Mouse (Mus musculus) midbrain, embryonic 15.5 days (tissue): Measurements from ENCODE around the gene Trpv2. TPM values are rescaled to one million over a fixed set of nuclear protein-coding genes. Genes with fewer than 3 reads are reported as not detected.
A peak's percentile ranks its signal among the peaks of the same experiment; 100 is the strongest.
"Not testable (repeated sequence)": the region's sequence is repeated elsewhere in the genome, so short reads cannot be mapped to it uniquely, and the experiment has no call there.

Source experiments
- ATAC-seq: fragments of 200-750 bp; cut with Nextera tagmentation; replicated peaks from 2 replicates; pipeline ENCODE4 v1.8.0; 2017; ENCODE audit warnings: moderate TSS enrichment
- H3K27ac ChIP-seq: fragments of 300-500 bp; sonication (generic); 2 replicates; pipeline ENCODE4 v1.5.1; 2015; ENCODE audit warnings: mild to moderate bottlenecking, inconsistent platforms
- H3K27me3 ChIP-seq: fragments of 300-500 bp; sonication (generic); replicated peaks from 2 replicates; pipeline ENCODE4 v1.6.1; 2015; ENCODE audit warnings: inconsistent platforms
- H3K36me3 ChIP-seq: fragments of 300-500 bp; sonication (generic); replicated peaks from 2 replicates; pipeline ENCODE4 v1.6.1; 2015; ENCODE audit warnings: inconsistent platforms
- H3K4me1 ChIP-seq: fragments of 300-500 bp; sonication (generic); 2 replicates; pipeline ENCODE4 v1.6.1; 2015; ENCODE audit warnings: inconsistent platforms
- H3K4me2 ChIP-seq: fragments of 300-500 bp; sonication (generic); 2 replicates; pipeline ENCODE4 v1.6.1; 2015; ENCODE audit warnings: inconsistent platforms, mild to moderate bottlenecking, moderate library complexity
- H3K4me3 ChIP-seq: fragments of 300-500 bp; sonication (generic); 2 replicates; pipeline ENCODE4 v1.5.1; 2015; ENCODE audit warnings: mild to moderate bottlenecking, inconsistent platforms
- H3K9ac ChIP-seq: fragments of 300-500 bp; sonication (generic); 2 replicates; pipeline ENCODE4 v1.6.1; 2015; ENCODE audit warnings: mild to moderate bottlenecking, inconsistent platforms
- H3K9me3 ChIP-seq: fragments of 300-500 bp; sonication (generic); 2 replicates; pipeline ENCODE4 v1.6.1; 2016; ENCODE audit warnings: inconsistent platforms
- whole genome bisulfite sequencing: fragments of 180-500 bp; shearing (Covaris S2); methylation state at CpG from one replicate; pipeline ENCODE4 v1.1.7; 2015; ENCODE audit warnings: mixed read lengths; 5-methylcytosine and 5-hydroxymethylcytosine counted together
- polyA plus RNA-seq: library from polyadenylated mRNA; unstranded; fragments of >200 nt; fragmentation: Nextera tagmentation; extraction: Ambion mirVana; gene quantifications from 2 replicates; pipeline ENCODE4 v1.2.1, GENCODE M21; 2015

The Trpv2 gene
- polyA plus RNA-seq, 1 experiment from 2014 or later = 35.8 TPM

DNA sequence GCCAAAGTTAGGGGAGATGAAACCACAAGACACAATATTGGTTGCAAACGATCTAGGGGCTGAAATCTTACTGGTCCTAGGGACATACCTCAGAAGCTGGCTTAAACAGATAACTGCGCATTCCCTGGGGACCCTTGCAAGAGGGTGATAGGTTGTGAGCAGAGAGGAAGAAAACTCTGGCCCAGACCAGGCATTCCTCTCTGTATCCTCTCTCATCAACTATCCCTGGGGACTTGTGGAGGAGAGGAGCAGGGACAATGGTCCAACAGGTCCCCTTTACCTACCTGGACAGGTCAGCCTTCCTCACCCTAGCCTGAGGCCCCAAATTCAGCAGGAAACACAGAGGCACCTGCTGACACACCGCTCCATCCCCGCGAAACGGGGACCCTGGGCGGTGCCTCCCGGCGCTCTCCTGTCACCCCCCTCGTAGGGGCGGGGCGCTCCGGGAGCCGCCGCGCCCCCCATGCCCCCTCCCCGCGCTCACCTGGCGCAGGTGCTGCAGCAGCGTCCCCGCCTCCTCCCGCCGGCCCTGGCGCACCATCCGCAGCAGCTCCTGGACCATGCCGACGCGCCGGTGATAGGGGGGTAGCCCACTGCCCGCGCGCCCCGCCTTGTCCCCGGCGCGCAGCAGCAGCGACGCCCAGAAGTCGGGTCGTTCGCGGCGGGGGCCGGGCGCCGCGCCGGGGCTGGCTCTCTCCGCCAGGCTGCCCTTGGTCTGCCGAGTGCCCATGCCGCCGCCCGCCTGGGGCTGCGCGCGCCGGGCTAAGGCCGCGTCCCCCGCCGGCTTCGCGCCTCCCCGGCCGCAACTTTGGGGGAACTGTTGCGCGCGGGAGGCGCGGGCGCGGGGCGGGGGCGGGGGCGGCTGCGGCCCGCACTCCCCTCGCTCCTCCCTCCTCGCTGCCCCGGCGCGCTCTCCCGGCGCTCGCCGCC, 73.6 kb downstream of the Trpv2 start, which contains the start of gene Lrrc75a:
Gene Lrrc75a (minus strand): TSS at position 863 of the 930 bp plus-strand sequence.
- peak within 1 kb of the TSS; percentile 84 for H3K4me3 ChIP-seq
- peak within 1 kb of the TSS; percentile 84 for H3K4me2 ChIP-seq
- H3K27ac ChIP-seq = peak within 1 kb of the TSS; percentile 71
- peak within 1 kb of the TSS; percentile 75 for H3K9ac ChIP-seq
- no peaks in the 10 kb centered on the region for H3K9me3 ChIP-seq
- 1% methylated on average over 63 of the region's 86 CpGs for WGBS
- peaks cover 53% of the 10 kb centered on the region for H3K4me1 ChIP-seq
- peak; percentile 69 for ATAC-seq
- H3K36me3 ChIP-seq = no peaks in the 10 kb centered on the region
- no peaks in the 10 kb centered on the region for H3K27me3 ChIP-seq

DNA sequence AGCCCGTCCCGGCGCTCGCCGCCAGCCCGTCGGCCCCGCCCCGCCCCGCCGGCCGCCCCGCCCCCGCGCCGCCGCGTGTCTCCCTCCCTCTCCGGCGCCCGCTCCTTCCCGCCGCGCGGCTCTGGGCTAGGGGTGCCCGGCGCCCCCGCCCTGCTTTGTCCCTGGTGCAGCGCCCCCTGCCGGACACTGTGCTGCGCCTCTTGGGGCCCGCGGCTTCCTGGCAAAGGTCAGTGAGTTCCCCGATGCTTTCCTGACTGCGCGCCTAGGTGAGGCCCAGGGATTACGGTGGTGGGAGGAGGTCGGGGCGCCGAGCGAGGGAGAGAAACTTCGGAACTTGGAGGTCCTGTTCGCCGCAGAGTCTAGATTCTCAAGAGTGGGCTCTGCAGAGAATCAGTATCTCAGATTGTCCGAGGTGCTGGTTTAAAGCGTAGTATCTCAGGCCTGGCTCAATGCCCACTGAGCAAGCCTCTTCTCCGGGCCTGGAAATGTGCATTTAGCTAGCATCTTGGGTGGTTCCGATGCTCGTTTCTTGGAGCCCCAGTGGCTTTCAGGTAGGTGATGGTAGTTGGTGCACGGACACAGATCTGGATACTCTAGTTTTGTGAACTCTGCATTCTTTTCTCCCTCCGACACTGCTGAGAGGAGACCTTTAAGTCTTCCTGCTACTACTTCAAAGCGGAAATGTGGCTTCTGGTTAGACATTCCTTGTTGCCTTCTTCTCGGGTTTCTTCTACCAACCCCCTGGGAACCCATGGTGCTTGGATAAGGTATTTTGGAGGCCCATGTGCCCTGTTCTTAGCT, 74.5 kb downstream of the Trpv2 start, which contains the start of gene Mmgt2:
Gene Mmgt2 (plus strand): TSS at position 74 of the 801 bp plus-strand sequence.
- H3K36me3 ChIP-seq = no peaks in the 10 kb centered on the region
- no peaks in the 10 kb centered on the region for H3K27me3 ChIP-seq
- peak within 1 kb of the TSS; percentile 84 for H3K4me3 ChIP-seq
- H3K4me2 ChIP-seq = peak within 1 kb of the TSS; percentile 84
- H3K9me3 ChIP-seq = no peaks in the 10 kb centered on the region
- H3K4me1 ChIP-seq = peaks cover 45% of the 10 kb centered on the region
- H3K27ac ChIP-seq = peak within 1 kb of the TSS; percentile 71
- WGBS = under 1% methylated on average over 42 of the region's 53 CpGs
- ATAC-seq = peak; percentile 84
- H3K9ac ChIP-seq = peak within 1 kb of the TSS; percentile 75

DNA sequence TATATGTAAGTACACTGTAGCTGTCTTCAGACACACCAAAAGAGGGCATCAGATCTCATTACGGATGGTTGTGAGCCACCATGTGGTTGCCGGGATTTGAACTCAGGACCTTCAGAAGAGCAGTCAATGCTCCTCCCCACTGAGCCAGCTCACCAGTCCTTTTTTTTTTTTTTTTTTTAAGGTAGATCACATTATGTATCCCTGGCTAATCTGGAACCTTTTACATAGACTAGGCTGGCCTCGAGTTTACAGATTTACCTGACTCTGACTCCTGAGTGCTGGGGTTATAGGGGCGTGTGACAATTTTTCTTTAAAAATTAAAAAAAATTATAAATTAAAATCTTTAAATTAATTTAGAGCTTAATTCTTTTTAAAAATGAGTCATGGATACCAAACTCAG, 75.5 kb downstream of the Trpv2 start:
- not testable (repeated sequence) for H3K4me2 ChIP-seq, H3K36me3 ChIP-seq, ATAC-seq, H3K27ac ChIP-seq, H3K9ac ChIP-seq, H3K9me3 ChIP-seq, H3K4me3 ChIP-seq, H3K27me3 ChIP-seq
- H3K4me1 ChIP-seq = peaks cover 38% of the 10 kb centered on the region
- WGBS = 84% methylated on average over 4 of the region's 4 CpGs

Other genes with a start within 250 kb of the Trpv2 start
- 8.0 and 8.6 TPM in 2 replicates for gene Pigl, start 116.0 kb upstream of the Trpv2 start, polyA plus RNA-seq
- 179 and 182 TPM in 2 replicates for gene Ncor1, start 115.9 kb upstream of the Trpv2 start, polyA plus RNA-seq
- gene Cenpv, start 35.2 kb upstream of the Trpv2 start, polyA plus RNA-seq = 67.0 and 67.3 TPM in 2 replicates
- 4,689 and 4,874 TPM in 2 replicates for gene Ubb, start 23.3 kb upstream of the Trpv2 start, polyA plus RNA-seq
- 12.1 and 12.4 TPM in 2 replicates for gene Lrrc75a, start 74.0 kb downstream of the Trpv2 start, polyA plus RNA-seq
- 21.6 and 23.3 TPM in 2 replicates for gene Mmgt2, start 74.2 kb downstream of the Trpv2 start, polyA plus RNA-seq
- gene Zfp287, start 157.4 kb downstream of the Trpv2 start, polyA plus RNA-seq = 22.2 and 24.9 TPM in 2 replicates
- not detected in 2 replicates for gene Gm10428, start 178.6 kb downstream of the Trpv2 start, polyA plus RNA-seq
- 33.0 and 36.3 TPM in 2 replicates for gene Zfp286, start 215.0 kb downstream of the Trpv2 start, polyA plus RNA-seq
- 6.2 and 6.8 TPM in 2 replicates for gene Trim16, start 245.7 kb downstream of the Trpv2 start, polyA plus RNA-seq